Mouse (Mus musculus) heart, postnatal 0 days (tissue): ENCODE measurements at regions not wholly inside any gene's neighbourhood (a gene's known extent, or its start where the extent isn't known, plus 50 kb on each side); places are given as distances from the start of the nearest gene placed in this dataset.

Experiments used
- CTCF ChIP-seq: IDR thresholded peaks from 2 replicates; pipeline ENCODE4 v1.5.1; 2016; ENCODE audit warnings: antibody characterized with exemption, control low read depth, low read depth
- EP300 ChIP-seq: IDR thresholded peaks from 2 replicates; pipeline ENCODE4 v1.6.1; 2016; ENCODE audit warnings: antibody characterized with exemption, low read depth

DNA sequence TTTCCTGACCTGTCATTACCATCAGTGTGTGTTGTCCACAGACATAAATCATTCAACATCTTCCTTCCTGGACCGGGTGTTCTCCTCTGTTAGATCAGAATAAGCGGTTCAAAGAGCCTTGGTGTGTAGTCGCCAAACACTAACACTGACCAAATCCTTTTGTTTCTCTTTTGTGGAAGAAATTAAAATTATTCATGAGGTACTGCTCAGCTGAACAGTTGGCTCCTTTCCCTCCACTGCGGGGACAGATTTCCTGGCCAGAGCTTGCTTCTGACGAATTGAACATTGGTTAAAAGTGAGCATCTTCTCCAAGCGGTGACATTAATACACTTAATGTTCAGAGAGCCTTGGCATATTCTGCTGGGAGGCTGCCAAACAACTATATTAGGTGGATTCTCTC, 506.2 kb downstream of the 1810013L24Rik start:
- TF ChIP-seq CTCF, result no peak
- TF ChIP-seq EP300, result no peak
